Mouse (Mus musculus): ENCODE measurements around the gene 4921511C20Rik.

Gene 4921511C20Rik

GRCm38 (mm10) chrX:127393993-127394392, at the start of gene 4921511C20Rik:
TSS of gene 4921511C20Rik (plus strand) at chrX:127394293.
- no peak for DNase-seq (ENCODE audit: low spot score in 2 of 2)

All from frontal cortex, postnatal 36 days (tissue).